Mouse (Mus musculus) gastrocnemius, adult 2 months (tissue): ENCODE results near the gene Ell2. TPM values are rescaled to one million over a fixed set of nuclear protein-coding genes. Genes with fewer than 3 reads are reported as not detected.

Experiments
- DNase-seq: peaks from one replicate; pipeline ENCODE4 v3.0.0; 2022
- H3K27ac ChIP-seq: fragments of 200-600 bp; 2 replicates; pipeline ENCODE4 v1.8.1; 2022; ENCODE audit warnings: mild to moderate bottlenecking
- H3K4me3 ChIP-seq: fragments of 200-600 bp; 2 replicates; pipeline ENCODE4 v1.8.1; 2022; ENCODE audit warnings: mild to moderate bottlenecking, moderate library complexity
- CTCF ChIP-seq: fragments of 200-600 bp; IDR thresholded peaks from 2 replicates; pipeline ENCODE4 v1.8.1; 2022; ENCODE audit warnings: antibody characterized with exemption, mild to moderate bottlenecking, moderate library complexity
- intact Hi-C: fragments of 180-260 bp; cut with DNase I; formaldehyde crosslinking; loops from one replicate; pipeline ENCODE4 v1.15.1; 2025
- total RNA-seq, 2 experiments: library from RNA; stranded (reverse); gene quantifications; 2 replicates each; pipeline ENCODE4 v1.2.3; 2021

Gene Ell2
- total RNA-seq, 2 experiments from 2014 or later: 30.9 to 67.0 TPM

DNA sequence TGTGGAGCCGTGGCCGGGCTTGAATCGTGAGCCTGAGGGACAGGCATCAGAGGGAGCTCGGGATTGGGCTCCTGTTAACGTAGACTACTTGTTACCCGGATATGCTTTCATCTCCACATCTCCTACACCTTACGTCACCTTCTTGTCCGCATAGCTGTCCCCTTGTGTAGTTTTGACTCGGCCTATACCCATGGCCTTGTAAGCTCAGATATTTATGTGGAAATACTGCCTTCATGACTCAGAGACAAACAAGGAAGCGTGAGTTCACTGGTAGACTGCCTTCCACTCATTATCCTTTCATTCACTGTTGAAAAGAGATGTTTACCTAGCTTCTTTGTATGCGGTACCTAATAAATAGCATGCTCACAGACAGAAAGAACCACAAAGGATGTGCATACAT lies 79.7 kb downstream of the Ell2 start:
- Histone ChIP-seq H3K4me3 (peak overlapping the region; percentile 4), H3K27ac (peak overlapping the region; percentile 92)
- TF ChIP-seq CTCF: no peak
- DNase-seq: peak; percentile 26
- intact Hi-C loops: no loop called here

DNA sequence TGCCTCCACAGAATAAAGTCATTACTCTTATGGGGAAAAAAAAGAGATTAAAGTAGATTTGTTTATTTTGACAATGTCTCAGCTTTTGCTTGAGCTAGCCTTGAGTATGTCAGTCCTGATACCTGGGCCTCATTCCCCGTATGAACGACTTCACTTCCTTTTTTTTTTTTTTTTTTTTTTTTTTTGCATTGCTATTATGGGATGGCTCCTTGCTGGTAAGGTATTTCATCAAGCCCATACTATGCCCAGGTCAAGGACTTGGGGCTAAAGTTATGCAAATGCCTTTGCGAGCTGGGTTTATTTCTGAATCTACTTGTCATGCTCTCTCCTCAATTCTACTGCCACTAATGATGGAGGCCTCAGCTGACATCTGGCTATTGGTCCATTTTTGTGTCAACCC lies 80.8 kb downstream of the Ell2 start:
- Histone ChIP-seq H3K4me3 (no peak overlapping the region), H3K27ac (peak overlapping the region; percentile 92; the same call in 1 of the 2 replicates)
- no peak for DNase-seq
- TF ChIP-seq CTCF: no peak
- intact Hi-C loops: no loop called here

DNA sequence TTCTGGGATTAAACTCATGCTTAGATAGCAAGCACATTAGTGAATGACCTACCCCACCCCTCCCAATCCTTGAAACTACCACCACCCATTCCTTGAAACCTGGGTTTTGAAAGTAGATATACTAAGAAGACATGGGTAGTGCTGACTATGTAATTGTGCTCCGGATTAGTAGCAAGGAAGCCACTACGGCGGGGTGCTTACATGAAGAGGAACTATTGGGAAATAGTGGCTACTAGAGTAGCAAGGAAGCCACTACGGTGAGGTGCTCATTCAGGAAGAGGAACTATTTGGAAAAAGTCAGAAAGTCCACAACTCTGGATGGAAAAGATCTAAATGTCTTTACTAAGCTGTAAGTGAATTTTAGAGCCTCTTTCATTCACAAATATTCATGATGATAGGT lies 81.6 kb downstream of the Ell2 start:
- intact Hi-C loops: no loop called here
- TF ChIP-seq CTCF: no peak
- H3K27ac ChIP-seq: 0 out of 2 replicates have a peak overlapping the region, but pooled peaks have one; percentile 20

DNA sequence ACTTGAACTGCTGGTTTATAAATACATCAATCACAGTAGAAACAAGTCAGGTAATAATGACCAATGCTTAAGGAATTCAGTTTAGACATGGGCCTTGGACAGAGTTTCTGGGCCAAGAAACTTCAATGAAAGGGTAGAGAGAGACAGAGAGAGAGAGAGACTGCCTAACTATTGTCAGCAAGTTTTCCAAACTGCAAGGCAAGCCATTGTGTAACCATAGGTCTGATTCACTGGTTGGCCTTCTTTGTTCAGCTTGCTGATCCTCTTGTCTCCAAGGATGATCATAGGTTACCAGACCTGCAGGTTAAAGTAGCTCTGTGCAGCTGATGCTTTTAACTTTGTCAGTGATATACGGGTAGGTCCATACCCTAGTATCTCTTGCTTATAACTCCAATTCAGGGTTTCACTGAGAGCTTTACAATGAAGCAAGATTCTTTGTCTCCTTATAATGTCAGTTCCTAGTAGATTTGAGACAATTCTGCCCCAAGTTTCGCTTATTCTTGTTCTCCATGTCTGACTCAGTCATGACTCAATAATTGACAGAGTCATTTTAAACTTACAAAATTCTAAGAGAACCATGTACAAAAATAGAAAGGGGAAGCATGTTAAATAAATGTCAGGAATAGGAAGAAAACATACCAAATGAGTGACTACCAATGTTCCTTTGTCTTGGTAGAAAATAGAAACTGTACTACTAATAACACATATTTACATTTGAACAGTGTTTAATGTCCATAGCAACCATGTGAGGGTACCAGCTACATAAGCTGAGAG lies 82.7 kb downstream of the Ell2 start:
- no peak overlapping the region for H3K27ac ChIP-seq
- TF ChIP-seq CTCF: no peak
- no peak overlapping the region for H3K4me3 ChIP-seq
- DNase-seq: no peak
- intact Hi-C loops: no loop called here

More for the DNA sequence above, 81.6 kb downstream of the Ell2 start:
- DNase-seq: no peak
- no peak overlapping the region for H3K4me3 ChIP-seq

DNA sequence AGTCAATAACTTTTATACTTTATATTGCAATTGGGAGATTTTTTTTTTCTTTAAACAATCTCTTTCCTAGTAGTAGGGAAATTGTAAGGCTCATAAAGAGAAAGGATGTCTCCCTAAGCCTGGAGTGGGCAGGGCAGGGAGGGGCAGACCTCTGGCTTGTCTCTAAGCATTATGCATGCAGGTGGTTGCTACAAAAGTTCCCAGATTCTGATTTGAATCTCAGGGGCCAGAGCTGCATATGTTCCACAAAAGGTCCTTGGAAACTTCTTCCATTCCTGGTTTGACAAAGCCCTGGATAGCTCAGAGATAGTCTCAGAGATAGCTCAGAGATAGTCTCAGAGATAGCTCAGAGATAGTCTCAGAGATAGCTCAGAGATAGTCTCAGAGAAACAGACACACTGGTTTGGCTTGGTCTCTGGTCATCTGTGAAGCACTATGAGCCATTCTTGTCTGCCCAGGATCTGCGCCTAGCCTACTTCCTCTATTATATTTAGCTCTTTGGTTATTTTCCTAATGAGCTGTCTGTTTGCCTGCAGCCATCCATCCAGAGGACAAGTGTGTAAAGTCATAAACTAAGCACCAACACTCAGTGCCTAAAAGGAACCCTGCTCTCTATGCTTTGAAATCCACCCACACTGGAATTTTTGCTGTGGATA lies 84.1 kb downstream of the Ell2 start:
- TF ChIP-seq CTCF: no peak
- no peak for DNase-seq
- Histone ChIP-seq H3K27ac (peak overlapping the region; percentile 6; the same call in 1 of the 2 replicates), H3K4me3 (no peak overlapping the region)
- intact Hi-C loops: no loop called here

DNA sequence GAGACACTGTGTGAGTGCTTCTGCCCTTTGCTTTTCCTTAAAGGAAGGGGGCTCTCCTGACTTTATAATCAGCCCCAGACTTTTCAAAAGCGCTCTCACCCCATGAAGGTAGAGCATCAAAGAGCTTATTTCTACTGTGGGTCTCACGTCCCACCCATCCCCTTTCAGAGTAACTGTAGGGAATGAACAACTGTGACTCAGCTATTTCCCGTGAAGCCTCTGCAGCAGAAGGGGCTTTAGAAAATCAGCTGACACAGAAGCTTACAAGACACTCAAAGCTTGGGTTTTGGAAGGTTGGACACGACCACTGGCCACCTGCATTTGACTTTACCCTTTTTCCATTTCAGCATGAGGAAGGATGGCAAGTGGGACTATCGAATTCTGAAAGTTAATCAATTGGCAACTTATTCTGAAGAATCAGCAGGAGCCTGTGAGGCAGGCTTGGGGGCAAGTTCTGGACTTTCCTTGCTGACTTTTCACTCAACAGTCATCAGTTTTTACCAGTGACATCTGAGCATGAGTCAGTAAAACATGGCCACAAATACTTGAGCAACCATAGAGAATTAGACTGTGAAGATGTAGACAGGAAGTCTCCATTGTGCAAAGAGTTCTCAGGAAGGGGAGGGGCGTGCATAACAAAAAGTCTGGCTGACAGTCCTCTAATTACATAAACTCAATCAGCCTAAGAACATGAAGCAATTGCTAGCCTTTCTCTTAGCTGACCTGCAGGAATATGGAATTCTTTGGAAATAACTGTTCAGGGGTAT lies 87.5 kb downstream of the Ell2 start:
- Histone ChIP-seq H3K4me3 (no peak overlapping the region), H3K27ac (peak overlapping the region; percentile 72)
- intact Hi-C loops: no loop called here
- TF ChIP-seq CTCF: no peak
- DNase-seq: no peak

DNA sequence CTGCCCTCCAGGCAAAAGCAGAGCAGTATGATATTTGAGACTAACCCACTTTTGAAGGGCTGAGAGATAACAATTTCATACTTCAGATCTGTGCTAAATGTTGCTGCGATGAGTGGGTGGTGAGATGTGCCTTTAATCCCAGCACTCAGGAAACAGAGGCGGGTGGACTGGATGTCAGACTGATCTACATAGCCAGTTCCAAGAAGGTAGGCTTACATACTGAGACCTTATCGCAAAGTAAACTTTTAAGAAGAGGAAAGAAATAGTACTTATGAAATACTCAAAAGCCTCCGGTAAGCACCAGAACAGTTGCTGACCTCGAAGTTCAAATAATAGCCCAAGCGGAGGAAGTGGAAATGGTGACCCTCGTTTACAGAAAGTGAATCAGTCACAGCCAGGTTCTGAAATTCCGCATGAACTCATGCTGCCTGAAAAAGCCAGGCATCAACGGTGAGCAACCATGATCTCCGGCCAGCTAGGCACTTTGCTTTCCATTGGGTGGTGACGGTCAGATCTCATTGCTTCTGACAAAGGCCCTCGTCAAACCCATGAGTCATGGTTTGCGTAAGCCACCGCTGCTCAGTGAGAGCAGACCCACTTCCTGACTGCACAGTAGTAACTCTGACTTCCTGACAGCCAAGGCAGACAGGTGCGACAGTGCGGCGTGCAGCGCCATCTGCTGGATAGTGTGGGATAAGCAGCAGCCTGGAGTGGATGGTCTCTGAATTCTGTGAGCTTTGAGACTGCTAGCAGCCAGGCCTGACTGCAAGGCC lies 91.0 kb downstream of the Ell2 start:
- no peak for TF ChIP-seq CTCF
- Histone ChIP-seq H3K4me3 (peak overlapping the region; percentile 62), H3K27ac (peak overlapping the region; percentile 92)
- DNase-seq: peak; percentile 92
- intact Hi-C loops: loop anchor here (2.0 to 5.0 kb wide), 4 partner anchors 80 to 571 kb away; no protein-coding TSS in a partner anchor

DNA sequence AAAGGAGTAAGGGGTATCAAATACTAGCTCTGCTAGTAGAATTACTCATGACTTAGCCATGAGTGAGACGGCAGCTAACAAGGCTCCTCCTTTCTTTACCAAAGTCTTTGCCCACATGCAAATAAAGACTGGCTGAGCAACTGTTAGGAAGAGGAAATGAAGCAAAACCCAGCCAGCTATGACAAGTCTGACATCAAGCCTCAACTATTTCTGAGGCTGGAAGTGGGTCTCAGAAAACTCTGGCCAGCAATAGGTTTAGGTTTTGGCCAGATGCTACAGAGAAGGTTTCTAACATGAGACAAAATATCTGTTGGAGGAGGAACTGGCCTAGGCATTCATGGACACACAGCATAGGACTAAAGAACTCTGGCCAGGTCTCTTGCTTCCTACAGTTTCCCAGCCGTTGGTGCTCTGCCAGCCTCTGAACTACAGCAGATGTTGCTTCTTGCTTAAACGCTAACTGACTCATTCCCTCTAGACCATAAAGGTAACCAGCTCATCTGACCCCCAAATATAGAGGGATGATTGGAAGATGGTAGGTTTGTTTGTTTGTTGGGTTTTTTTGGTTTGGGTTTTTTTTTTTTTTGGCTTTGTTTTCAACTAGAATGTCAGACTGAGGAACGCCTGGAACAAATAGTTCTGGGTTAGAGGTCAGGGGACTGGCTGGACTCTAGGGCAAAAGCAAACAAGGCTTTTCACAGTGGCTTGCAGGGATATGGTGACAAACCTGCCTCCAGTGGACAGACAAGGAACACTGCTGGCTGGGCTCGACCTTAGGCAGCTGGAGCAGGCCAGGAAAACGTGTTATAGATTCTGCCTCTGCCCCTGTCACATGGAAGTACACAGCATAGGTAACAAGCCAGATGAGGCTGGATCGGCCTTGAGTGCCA lies 92.1 kb downstream of the Ell2 start:
- intact Hi-C loops: loop anchor here (2.0 to 5.0 kb wide), 3 partner anchors 79 to 572 kb away; no protein-coding TSS in a partner anchor
- peak overlapping the region; percentile 92 for H3K27ac ChIP-seq
- H3K4me3 ChIP-seq: no peak overlapping the region
- peak; percentile 32 for TF ChIP-seq CTCF
- DNase-seq: peak; percentile 32

DNA sequence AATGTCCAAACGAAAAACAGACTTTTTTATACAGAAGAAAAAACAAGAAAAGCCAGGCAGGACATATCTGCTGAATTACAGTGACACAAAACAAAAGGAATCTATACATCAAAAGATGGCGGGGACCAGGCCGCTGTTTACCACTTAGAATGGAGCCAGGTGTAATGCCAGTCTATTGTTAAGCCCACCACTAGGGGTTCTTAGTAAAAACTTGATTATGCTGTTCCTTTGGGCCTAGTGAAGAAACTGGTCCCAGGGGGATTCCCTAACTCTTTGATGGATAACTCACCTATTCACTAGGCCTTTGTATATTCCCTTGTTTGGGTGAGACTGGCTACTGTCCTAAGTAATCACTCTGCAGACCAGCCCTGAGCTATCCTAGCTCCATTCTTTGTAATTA lies 92.9 kb downstream of the Ell2 start:
- H3K4me3 ChIP-seq: no peak overlapping the region
- TF ChIP-seq CTCF: no peak
- intact Hi-C loops: loop anchor here (2.0 to 5.0 kb wide), 3 partner anchors 78 to 573 kb away; no protein-coding TSS in a partner anchor
- DNase-seq: no peak
- no peak overlapping the region for H3K27ac ChIP-seq

DNA sequence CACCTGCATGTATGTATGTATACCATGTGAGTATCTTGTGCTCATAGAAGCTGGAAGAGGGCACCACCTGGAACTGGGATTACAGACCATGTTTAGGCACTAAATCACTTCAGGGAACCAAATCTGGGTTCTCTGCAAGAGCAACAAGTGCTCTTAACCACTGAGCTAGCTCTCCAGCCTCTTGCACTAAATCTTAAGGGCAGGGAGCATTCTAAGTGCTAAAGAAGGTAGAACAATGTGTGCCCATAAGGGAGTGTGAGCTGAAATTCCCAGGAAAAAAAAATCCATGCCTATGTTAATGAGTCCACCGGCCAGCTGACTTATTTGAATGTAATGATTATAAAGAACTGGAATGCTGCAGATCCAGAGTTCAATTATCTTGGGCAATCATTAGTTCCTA lies 101.4 kb downstream of the Ell2 start:
- intact Hi-C loops: no loop called here
- no peak for DNase-seq
- H3K27ac ChIP-seq: no peak overlapping the region
- no peak overlapping the region for H3K4me3 ChIP-seq
- TF ChIP-seq CTCF: no peak

DNA sequence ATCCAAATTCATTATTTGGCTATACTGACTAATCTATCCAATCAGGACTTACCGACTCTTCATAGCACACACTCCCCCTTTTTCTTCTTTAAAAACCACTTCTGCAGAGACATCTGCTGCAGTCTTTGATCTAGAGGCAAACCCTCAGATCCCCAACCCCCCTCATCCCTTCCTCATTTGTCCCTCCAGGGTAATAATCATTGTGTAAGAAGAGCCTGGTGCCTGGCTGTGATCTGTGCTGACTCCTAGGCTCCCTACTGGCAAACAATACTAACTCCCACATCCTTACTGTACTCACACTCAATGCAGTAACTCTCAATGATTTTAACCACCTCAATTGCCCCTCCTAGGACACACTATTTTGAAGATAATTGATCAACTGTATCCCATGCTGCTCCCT lies 103.4 kb downstream of the Ell2 start:
- no peak for DNase-seq
- Histone ChIP-seq H3K27ac (no peak overlapping the region), H3K4me3 (no peak overlapping the region)
- intact Hi-C loops: no loop called here
- no peak for TF ChIP-seq CTCF
